Mouse (Mus musculus): ENCODE data around the gene Gm10358.
"Not testable (repeated sequence)": the region's sequence is repeated elsewhere in the genome, so short reads cannot be mapped to it uniquely, and the experiment has no call there.

The Gm10358 gene

DNA sequence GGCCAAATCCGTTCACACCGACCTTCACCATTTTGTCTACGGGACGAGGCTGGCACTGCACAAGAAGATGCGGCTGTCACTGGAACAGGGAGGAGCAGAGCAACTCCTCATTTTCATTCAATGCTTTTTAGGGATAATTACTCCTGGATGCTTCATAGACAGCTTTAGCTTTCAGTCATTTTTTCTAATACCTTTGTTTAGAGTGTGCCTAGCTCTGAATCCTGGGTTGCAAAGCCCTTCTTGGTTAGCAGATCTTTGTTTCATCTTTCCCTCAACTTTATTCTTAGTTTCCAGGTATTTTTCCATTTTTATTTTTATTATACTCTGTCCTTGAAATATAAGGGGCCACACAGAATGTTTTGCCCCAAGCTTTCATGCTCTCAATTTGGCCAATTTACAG, at the start of gene Gm10358:
TSS of gene Gm10358 (minus strand) at position 101 of the 400 bp plus-strand sequence.
- no peak for DNase-seq (ENCODE audit: low spot score)

DNA sequence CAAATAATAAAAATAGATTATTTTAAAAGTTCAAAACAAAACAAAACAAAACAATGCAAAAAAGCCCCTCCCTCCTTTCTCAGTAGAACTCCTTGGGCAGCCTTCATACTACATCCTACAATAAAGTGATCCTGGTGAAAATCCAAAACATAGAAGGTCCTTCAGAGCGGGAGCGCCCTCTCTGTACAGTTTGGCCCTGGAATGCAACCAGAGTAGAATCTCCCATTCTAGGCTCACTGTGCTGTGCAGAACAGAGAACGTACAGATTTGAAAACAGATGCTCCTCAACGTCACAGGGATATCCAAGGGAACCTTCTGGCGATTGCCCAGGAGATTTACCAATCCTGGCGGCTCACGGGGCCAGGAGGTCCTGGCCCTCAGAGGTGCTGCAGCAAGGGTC, 42.0 kb upstream of the Gm10358 start, which contains the start of gene Iqcm:
TSS of gene Iqcm (plus strand) at position 301 of the 400 bp plus-strand sequence.
- DNase-seq (ENCODE audit: low spot score): no peak

DNA sequence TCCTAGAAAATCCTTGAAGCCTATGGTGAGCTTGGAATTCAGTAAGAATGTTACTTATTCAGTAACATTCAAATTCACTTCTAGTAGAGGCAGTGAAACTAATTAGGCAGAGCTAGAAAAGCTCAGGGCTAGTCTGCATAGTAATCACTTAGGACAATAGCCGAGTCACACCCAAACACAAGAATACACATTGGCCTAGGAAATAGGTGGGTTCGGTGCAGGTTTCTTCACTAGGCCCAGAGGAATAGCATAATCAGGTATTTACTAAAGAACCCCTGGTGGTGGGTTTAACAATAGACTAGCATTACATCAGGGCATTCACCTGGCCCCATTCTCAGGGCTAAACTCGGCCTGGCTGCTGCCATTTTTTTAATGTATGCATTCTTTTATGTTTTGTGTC, 9.3 kb upstream of the Gm10358 start:
- not testable (repeated sequence) for DNase-seq (ENCODE audit: low spot score)

DNA sequence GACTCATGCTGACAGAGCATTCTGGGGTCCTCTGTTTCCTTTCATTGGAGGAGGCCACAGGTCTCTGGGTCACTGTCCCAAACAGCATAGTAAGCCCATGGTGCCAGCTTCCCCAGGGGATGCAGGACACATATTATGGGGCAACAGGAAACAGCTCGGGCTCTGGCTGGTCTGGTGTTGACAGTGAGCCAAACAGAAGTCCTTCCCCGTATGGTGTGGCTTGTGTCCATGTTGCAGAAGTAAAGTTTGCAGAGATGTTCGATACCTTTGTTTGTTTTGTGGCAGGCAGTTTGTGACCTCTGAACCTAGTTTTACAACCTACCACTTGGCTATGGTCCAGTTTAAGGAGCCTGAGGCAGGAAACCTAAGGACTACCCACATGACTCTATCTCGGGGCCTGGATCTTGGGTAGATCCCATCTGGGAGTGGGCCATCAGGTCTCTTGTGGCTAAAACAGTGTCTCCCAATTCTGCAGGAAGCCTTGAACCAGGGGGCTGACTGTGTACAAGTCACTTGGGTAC, 21.6 kb downstream of the Gm10358 start:
- no peak for DNase-seq (ENCODE audit: low spot score)

DNA sequence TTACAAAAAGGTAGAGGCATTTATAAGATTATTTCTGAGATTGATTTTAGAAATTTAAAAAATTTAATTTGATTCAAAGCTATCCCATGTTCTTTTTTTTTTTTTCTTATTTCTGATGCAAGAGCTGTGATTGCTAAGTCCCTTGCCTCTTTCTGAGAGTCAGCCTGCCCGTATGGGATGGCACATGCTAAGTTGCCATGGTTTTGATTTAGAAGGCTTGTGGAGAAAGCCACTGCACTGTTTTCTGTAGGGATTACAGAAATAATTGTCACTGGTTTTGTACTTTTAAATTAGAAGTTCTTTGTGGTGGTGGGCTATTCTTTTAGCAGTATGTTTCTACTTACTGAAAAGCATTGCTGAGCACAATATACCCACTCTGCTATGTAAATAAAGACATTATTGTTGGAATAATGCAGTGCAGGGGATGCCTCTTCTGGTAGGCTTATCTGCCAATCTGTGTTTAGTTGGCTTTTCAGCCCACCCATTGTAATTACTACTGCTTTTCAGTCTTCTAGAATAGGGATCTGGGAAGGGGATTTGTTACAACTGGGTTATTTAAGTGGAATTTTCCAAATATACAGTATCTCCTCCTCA, 30.8 kb downstream of the Gm10358 start:
- no peak for DNase-seq (ENCODE audit: low spot score)

DNA sequence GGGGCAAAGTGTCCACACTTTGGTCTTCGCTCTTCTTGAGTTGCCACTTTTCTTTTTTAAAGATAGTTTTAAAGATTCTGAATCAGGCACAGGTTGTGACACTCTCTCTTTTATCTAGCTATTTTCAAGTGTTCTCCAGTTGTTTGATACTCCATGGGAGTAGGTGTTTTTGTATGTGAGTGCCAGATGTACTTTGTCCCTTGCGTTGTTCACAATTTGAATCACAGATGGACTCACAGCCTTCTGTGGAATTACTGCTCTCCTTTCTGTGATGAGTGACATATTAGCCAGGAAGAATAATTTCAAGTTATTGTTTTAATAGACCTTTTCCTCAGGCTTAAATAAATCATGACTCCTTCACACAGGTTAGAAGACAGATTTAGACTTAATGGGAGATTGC, 34.4 kb downstream of the Gm10358 start:
- DNase-seq (ENCODE audit: low spot score): no peak
